Mouse (Mus musculus) hindbrain, embryonic 14.5 days (tissue): ENCODE data around the gene Brd3os. TPM values are rescaled to one million over a fixed set of nuclear protein-coding genes. Genes with fewer than 3 reads are reported as not detected.
A peak's percentile ranks its signal among the peaks of the same experiment; 100 is the strongest.

Experiments
- ATAC-seq: fragments of 200-750 bp; cut with Nextera tagmentation; 2 replicates; pipeline ENCODE4 v1.8.0; 2017; ENCODE audit warnings: moderate number of reproducible peaks, mild to moderate bottlenecking, moderate TSS enrichment, moderate library complexity; ENCODE audit not compliant: low FRiP score
- DNase-seq: peaks from one replicate; pipeline ENCODE4 v3.0.0-alpha.2; 2015; ENCODE audit warnings: low spot score
- H3K27ac ChIP-seq: fragments of 300-500 bp; sonication (generic); 2 replicates; pipeline ENCODE4 v1.5.1; 2014; ENCODE audit warnings: mild to moderate bottlenecking, moderate library complexity
- H3K27me3 ChIP-seq: fragments of 300-500 bp; sonication (generic); 2 replicates; pipeline ENCODE4 v1.6.1; 2014; ENCODE audit warnings: mild to moderate bottlenecking, low read length, mixed read lengths; ENCODE audit not compliant: control insufficient read depth, insufficient read depth
- H3K36me3 ChIP-seq: fragments of 300-500 bp; sonication (generic); replicated peaks from 2 replicates; pipeline ENCODE4 v1.6.1; 2014; ENCODE audit not compliant: control insufficient read depth, insufficient read depth
- H3K4me1 ChIP-seq: fragments of 300-500 bp; sonication (generic); replicated peaks from 2 replicates; pipeline ENCODE4 v1.6.1; 2014; ENCODE audit warnings: antibody characterized with exemption, low read length, mixed read lengths; ENCODE audit not compliant: control insufficient read depth, insufficient read depth
- H3K4me2 ChIP-seq: fragments of 300-500 bp; sonication (generic); replicated peaks from 2 replicates; pipeline ENCODE4 v1.6.1; 2014; ENCODE audit warnings: mild to moderate bottlenecking, moderate library complexity
- H3K4me3 ChIP-seq: fragments of 300-500 bp; sonication (generic); replicated peaks from 2 replicates; pipeline ENCODE4 v1.5.1; 2014; ENCODE audit warnings: mild to moderate bottlenecking, low read length
- H3K9ac ChIP-seq: fragments of 300-500 bp; sonication (generic); 2 replicates; pipeline ENCODE4 v1.6.1; 2014
- H3K9me3 ChIP-seq: fragments of 300-500 bp; sonication (generic); 2 replicates; pipeline ENCODE4 v1.6.1; 2016; ENCODE audit warnings: low read length; ENCODE audit not compliant: control insufficient read depth
- WGBS: fragments of 180-500 bp; shearing (Covaris S2); extraction: QIAGEN DNeasy Blood & Tissue Kit; methylation state at CpG from one replicate; pipeline ENCODE4 v1.1.7; 2014; 5-methylcytosine and 5-hydroxymethylcytosine counted together
- polyA plus RNA-seq: library from polyadenylated mRNA; unstranded; fragments of >200 nt; fragmentation: Nextera tagmentation; extraction: Ambion mirVana; gene quantifications from 2 replicates; pipeline ENCODE4 v1.2.1, GENCODE M21; 2014

Brd3os gene
- polyA plus RNA-seq, 1 experiment from 2014 or later: 43.8 TPM

DNA sequence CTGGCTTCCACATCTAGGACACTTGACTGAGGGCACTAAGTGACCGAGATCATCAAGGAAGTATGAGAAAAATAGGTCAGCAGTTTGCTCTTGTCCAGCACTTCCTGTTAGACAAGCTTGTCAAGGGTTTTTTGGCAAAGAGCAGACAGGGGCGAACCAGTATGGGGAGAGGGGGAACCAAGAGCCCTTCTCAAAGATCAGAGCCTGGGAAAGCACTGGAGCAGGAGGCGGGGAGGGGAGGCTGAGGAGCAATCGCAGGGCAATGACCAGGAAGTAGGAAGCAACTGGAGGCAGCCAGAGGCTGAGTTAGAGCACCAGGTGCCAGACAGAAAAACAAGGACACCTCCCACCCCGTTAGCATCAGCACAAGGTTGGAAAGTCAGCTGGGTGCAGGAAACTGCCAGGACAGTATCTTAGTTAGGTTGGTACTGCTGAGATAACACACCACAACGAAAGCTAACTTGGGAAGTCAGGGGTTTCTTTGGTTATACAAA is 23.5 kb upstream of the Brd3os start:
- ATAC-seq: no peak
- WGBS: 50% methylated on average over 6 of the region's 6 CpGs
- no peak overlapping the region for H3K9ac ChIP-seq

DNA sequence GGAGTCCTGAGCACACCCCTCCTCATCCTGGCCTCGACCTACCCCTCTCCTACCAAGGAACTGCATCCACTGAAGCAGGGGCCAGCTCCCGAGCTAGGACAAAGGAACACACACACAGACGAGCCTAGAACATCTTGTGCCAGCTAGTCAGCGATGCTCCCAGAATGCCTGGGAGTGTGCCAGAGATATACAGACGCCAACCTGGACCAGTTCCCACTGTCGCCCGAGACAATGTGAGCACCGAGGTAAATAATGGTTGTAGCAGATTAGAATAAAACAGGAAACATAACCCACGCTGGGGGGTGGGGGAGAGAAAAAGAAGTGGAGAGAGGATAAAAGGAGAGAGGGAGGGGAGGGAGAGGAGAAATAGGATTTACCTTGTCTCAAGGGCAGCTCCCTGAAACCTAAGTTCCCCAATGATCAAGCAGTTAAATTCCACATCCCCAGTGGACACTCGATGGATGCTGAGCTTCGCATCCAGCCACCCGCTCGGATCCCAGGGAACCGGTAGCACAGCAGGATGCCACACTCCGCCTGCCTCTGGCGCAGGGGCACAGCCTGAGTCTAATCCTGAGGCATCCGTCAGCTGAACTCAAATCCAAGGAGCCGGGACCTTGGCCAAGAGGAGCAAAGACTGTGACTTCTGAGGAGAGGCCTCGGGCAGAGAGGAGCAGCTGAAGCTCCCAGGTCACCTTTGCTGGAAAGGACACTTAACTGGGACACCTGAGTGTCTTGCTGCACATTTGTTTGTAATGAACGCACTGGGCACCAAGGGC is 20.6 kb upstream of the Brd3os start:
- peak; percentile 70 for DNase-seq
- H3K9ac ChIP-seq: peak overlapping the region; percentile 10; the same call in 1 of the 2 replicates
- 47% methylated on average over 20 of the region's 20 CpGs for WGBS
- H3K27ac ChIP-seq: peak overlapping the region; percentile 74
- H3K4me3 ChIP-seq: no peak overlapping the region
- H3K36me3 ChIP-seq: no peaks in the 10 kb centered on the region
- H3K4me2 ChIP-seq: peak overlapping the region; percentile 11
- H3K27me3 ChIP-seq: no peaks in the 10 kb centered on the region
- ATAC-seq: no peak
- H3K9me3 ChIP-seq: no peaks in the 10 kb centered on the region
- H3K4me1 ChIP-seq: peaks cover 54% of the 10 kb centered on the region

More for the DNA sequence above, 23.5 kb upstream of the Brd3os start:
- no peaks in the 10 kb centered on the region for H3K27me3 ChIP-seq
- peaks cover 67% of the 10 kb centered on the region for H3K4me1 ChIP-seq
- H3K36me3 ChIP-seq: no peaks in the 10 kb centered on the region
- no peak overlapping the region for H3K27ac ChIP-seq
- no peaks in the 10 kb centered on the region for H3K9me3 ChIP-seq
- DNase-seq: no peak
- H3K4me3 ChIP-seq: no peak overlapping the region
- no peak overlapping the region for H3K4me2 ChIP-seq

DNA sequence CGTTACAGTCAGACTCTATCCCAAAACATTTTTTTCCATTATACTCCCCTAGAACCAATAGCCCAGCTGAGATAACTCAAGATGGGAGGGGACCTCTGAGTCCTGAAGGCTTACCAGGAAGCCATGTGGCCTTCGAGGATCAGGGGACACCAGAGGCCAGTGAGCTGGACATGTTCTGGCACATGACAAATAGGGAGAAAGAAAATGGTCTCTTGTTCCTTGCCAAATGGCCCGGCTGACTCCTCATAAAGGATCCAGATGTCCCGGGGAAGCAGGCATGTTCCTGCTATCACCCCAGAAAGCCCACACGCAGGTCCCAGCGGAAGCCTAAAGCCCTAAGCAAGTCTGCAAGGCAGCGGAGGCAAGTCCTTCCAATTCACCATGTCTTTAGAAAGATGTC is 18.5 kb upstream of the Brd3os start:
- Histone ChIP-seq H3K27ac (no peak overlapping the region), H3K9ac (0 out of 2 replicates have a peak overlapping the region, but pooled peaks have one; percentile 22), H3K36me3 (no peaks in the 10 kb centered on the region), H3K4me3 (peak overlapping the region; percentile 97; the same call in 1 of the 2 replicates), H3K27me3 (no peaks in the 10 kb centered on the region), H3K4me1 (peaks cover 47% of the 10 kb centered on the region), H3K4me2 (peak overlapping the region; percentile 87), H3K9me3 (no peaks in the 10 kb centered on the region)
- ATAC-seq: no peak
- no peak for DNase-seq
- WGBS: 61% methylated on average over 7 of the region's 7 CpGs

DNA sequence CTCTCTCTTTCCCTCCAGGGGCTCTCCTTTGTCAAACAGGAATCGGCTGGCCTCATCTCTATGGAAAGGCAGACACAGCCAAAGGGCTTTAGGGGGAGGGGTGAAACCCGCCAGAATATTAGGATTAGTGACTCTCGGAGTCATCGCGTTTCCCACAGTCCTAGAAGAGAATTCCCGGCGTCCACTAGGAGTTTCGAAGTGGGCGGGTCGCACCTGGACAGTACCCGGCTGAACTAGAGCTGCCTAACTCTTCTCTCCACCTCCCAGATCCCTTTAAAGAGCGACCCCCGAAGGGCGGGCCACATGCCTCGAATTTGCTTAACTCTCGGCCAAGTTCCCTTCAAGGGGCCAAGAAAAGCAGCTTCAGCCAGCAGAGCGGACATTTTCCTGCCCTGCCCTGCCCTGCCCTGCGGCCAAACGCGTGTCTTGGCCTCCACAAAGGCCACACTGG is 16.9 kb upstream of the Brd3os start:
- Histone ChIP-seq H3K4me1 (peaks cover 43% of the 10 kb centered on the region), H3K27me3 (no peaks in the 10 kb centered on the region), H3K36me3 (no peaks in the 10 kb centered on the region), H3K9me3 (no peaks in the 10 kb centered on the region), H3K9ac (peak overlapping the region; percentile 95), H3K4me3 (peak overlapping the region; percentile 97), H3K27ac (0 out of 2 replicates have a peak overlapping the region, but pooled peaks have one; percentile 83), H3K4me2 (peak overlapping the region; percentile 87)
- under 1% methylated on average over 20 of the region's 20 CpGs for WGBS
- ATAC-seq: no peak
- peak; percentile 42 for DNase-seq

- H3K27me3 ChIP-seq: no peaks in the 10 kb centered on the region
- H3K4me3 ChIP-seq: peak overlapping the region; percentile 97
- peak overlapping the region; percentile 87 for H3K4me2 ChIP-seq
- H3K4me1 ChIP-seq: peaks cover 42% of the 10 kb centered on the region
- H3K27ac ChIP-seq: peak overlapping the region; percentile 83; the same call in 1 of the 2 replicates
- peak overlapping the region; percentile 95 for H3K9ac ChIP-seq
- WGBS: under 1% methylated on average over 60 of the region's 60 CpGs
- no peaks in the 10 kb centered on the region for H3K9me3 ChIP-seq
- peak; percentile 18; the same call in 1 of the 2 replicates for ATAC-seq
- H3K36me3 ChIP-seq: no peaks in the 10 kb centered on the region
- DNase-seq: peak; percentile 38
Observed at GRCm38 (mm10) chr2:27425751-27426405, 16.2 kb upstream of the Brd3os start.

DNA sequence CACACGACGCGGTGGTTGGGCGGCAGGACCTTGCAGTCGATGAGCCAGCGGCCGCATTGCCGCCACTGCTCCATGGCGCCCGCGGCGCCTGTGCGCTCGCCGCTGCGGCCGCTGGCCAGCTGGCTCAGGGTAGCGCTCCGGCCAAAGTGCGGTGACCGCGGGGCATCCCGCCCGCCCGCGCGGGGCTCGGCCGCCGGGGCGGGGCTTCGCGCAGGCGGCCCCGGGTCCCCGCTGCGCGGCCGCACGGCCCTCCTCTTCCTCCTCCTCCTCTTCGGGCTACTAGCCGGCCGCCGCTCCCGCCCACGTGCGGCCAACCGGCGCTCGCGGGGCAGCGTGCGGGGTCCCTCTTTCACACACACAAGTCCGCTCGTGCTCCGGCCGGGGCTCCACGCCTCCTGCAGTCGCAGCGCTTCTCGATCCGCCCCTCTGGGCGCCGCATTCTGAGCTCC is 15.7 kb upstream of the Brd3os start:
- 1% methylated on average over 48 of the region's 64 CpGs for WGBS
- peak overlapping the region; percentile 83 for H3K27ac ChIP-seq

DNA sequence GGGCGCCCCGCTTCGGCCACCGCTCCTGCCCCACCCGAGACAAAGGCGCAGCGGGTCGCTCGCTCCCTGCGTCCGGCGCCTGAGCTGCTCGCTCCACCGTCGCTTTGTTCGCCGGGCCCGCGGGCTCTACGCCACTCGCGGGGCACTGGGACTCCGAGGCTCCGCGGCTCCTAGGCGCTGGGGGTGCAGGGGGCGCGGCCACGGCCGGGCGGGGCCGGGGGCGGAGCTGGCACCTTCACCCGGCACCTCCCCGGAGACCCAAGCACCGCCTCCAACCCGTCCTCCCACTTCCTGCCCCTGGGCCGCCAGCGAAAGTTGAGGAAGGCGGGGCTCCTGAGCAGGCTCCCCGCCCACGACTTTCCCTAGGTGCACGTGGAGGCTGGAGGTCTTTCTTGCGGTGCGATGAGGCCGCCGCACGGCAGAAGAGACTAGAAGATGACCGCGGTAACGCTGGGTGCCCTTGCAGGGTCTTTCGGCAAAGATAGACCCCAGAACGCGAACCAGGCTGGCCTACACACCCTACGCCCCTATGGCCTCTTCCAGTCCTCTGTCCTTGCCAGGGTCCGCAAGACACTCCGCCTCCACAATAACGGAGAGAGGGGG is 15.2 kb upstream of the Brd3os start, which contains the start of gene Vav2:
Gene Vav2, minus strand, starts transcription at position 179 of the 603 bp plus-strand sequence.
- H3K4me3 ChIP-seq: peak within 1 kb of the TSS; percentile 97
- 1% methylated on average over 58 of the region's 58 CpGs for WGBS
- H3K4me2 ChIP-seq: peak within 1 kb of the TSS; percentile 87
- no peaks in the 10 kb centered on the region for H3K27me3 ChIP-seq
- H3K9ac ChIP-seq: peak within 1 kb of the TSS; percentile 95
- H3K4me1 ChIP-seq: peaks cover 33% of the 10 kb centered on the region
- peak; percentile 88 for ATAC-seq
- DNase-seq: peak; percentile 83
- H3K27ac ChIP-seq: peak within 1 kb of the TSS; percentile 83
- no peaks in the 10 kb centered on the region for H3K9me3 ChIP-seq
- no peaks in the 10 kb centered on the region for H3K36me3 ChIP-seq

More for the DNA sequence above, 15.7 kb upstream of the Brd3os start:
- peak overlapping the region; percentile 97 for H3K4me3 ChIP-seq
- peak overlapping the region; percentile 95 for H3K9ac ChIP-seq
- H3K9me3 ChIP-seq: no peaks in the 10 kb centered on the region
- peak overlapping the region; percentile 87 for H3K4me2 ChIP-seq
- DNase-seq (peak; percentile 31), ATAC-seq (peak; percentile 44)
- H3K36me3 ChIP-seq: no peaks in the 10 kb centered on the region
- no peaks in the 10 kb centered on the region for H3K27me3 ChIP-seq
- H3K4me1 ChIP-seq: peaks cover 36% of the 10 kb centered on the region

DNA sequence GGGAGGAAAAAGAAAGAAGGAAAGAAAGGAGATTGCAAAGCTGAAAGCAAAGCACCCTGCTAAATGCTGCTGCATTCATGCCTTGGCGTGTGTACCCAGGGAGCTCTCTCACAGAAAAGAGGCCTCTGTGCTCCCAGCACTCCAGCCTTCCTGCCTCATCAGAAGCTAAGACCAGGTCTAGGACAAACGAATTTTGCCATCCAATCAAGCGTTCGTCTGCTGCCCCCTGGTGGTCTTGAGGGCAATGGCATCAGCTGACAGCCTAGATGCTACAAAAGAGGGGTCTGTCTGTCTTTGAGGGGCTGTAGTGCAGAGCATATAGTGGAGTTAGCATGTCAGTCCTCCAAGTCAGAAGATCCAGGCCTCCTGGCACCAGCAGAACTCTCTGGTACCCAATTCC is 14.1 kb upstream of the Brd3os start:
- no peaks in the 10 kb centered on the region for H3K36me3 ChIP-seq
- H3K4me3 ChIP-seq: no peak overlapping the region
- WGBS: 0% methylated on average over 4 of the region's 4 CpGs
- H3K9ac ChIP-seq: no peak overlapping the region
- ATAC-seq (peak; percentile 25; the same call in 1 of the 2 replicates), DNase-seq (peak; percentile 97)
- H3K27me3 ChIP-seq: no peaks in the 10 kb centered on the region
- no peak overlapping the region for H3K4me2 ChIP-seq
- H3K4me1 ChIP-seq: peaks cover 26% of the 10 kb centered on the region
- no peaks in the 10 kb centered on the region for H3K9me3 ChIP-seq
- no peak overlapping the region for H3K27ac ChIP-seq
